Mouse (Mus musculus) myocyte (in vitro differentiated cells): Measurements from ENCODE around the gene Nhs.

Experiments
- MAX ChIP-seq: IDR thresholded peaks from one replicate; pipeline ENCODE4 v1.6.1; 2011; ENCODE audit warnings: low read depth, mild to moderate bottlenecking, control low read depth
- MYOD1 ChIP-seq, 3 experiments: IDR thresholded peaks; one replicate each; pipeline ENCODE4 v1.6.1; 2011; ENCODE audit warnings: control low read depth in 2 of 3, low read depth in 2 of 3, mild to moderate bottlenecking in 2 of 3, moderate library complexity in 1 of 3; ENCODE audit not compliant: insufficient read length in 2 of 3, control insufficient read depth in 1 of 3
- MYOG ChIP-seq, 3 experiments: IDR thresholded peaks; one replicate each; pipeline ENCODE4 v1.6.1; 2011; ENCODE audit warnings: control low read depth in 2 of 3, low read depth in 2 of 3, mild to moderate bottlenecking in 2 of 3; ENCODE audit not compliant: insufficient read length in 2 of 3, control insufficient read depth in 1 of 3, insufficient read depth in 1 of 3
- POLR2A ChIP-seq: IDR thresholded peaks from one replicate; pipeline ENCODE4 v1.6.1; 2011; ENCODE audit warnings: low read depth, mild to moderate bottlenecking, control low read depth, moderate library complexity; ENCODE audit not compliant: insufficient read length
- POLR2AphosphoS2 ChIP-seq: IDR thresholded peaks from one replicate; pipeline ENCODE4 v1.6.1; 2011; ENCODE audit warnings: low read depth, control low read depth; ENCODE audit not compliant: insufficient read length
- REST ChIP-seq: IDR thresholded peaks from one replicate; pipeline ENCODE4 v1.6.1; 2011; ENCODE audit warnings: mild to moderate bottlenecking, control low read depth, moderate library complexity; ENCODE audit not compliant: insufficient read depth, insufficient read length
- TCF12 ChIP-seq: IDR thresholded peaks from one replicate; pipeline ENCODE4 v1.6.1; 2011; ENCODE audit warnings: mild to moderate bottlenecking, control low read depth; ENCODE audit not compliant: poor library complexity, insufficient read depth, severe bottlenecking
- USF1 ChIP-seq: IDR thresholded peaks from one replicate; pipeline ENCODE4 v1.6.1; 2011; ENCODE audit warnings: low read depth, mild to moderate bottlenecking, control low read depth, moderate library complexity

DNA sequence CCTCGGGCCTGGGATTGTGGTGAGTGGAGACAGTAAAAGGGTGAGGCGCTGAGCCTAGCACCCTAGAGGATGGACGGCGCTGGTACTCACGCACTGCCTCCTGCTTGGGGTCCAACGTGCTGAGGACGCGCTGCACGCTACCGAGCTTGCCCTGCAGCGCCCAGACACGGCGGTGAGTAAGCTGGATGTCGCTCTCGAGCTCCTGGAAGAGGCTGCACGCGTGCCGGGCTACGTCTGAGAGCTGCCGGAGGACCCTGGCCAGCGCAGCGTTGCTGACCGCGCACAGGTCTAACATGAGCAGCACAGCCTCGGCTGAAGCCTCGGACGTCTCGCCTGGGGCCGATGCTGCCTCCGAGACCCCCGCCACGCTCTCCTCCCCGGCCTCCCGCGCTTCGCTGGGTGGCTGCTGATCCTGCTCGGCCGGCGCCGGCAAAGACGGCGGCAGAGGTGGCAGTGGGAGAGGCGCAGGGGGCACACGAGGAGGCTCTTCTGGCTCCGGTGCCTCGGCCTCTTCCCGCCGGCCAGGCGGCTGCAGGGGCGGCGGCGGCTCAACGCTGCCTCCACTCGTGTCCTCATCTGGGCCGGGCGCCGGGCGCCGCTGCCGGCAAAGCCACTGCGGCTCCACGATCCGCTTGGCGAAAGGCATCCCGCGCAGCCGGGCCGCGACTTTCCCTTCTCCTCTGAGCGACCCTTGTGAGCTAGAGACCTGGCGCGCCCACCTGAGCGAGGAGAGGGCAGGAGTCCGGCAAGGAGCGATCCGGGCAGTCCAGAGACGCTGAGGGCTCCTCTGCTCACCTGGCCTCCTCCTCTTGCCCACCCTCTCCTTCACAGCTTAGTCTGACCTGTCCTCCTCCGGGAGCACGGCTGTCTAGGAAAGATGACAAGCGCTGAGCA, 540 bp downstream of the Nhs start:
- TF ChIP-seq POLR2A = no peak
- TF ChIP-seq REST = no peak
- no peak for TF ChIP-seq USF1
- TF ChIP-seq POLR2AphosphoS2 = no peak
- TF ChIP-seq TCF12 = no peak
- TF ChIP-seq MYOG (IDR thresholded peaks at IDR 0.05; ENCODE audit: control insufficient read depth in 1 of 3, insufficient read depth in 1 of 3, insufficient read length in 2 of 3, low read depth in 2 of 3) = peak in 1 of 3 experiments; percentile 2
- TF ChIP-seq MYOD1 (IDR thresholded peaks at IDR 0.05; ENCODE audit: control insufficient read depth in 1 of 3, insufficient read length in 2 of 3, low read depth in 2 of 3) = no peak
- TF ChIP-seq MAX = no peak
